Mouse (Mus musculus): ENCODE measurements around the gene Olfr194. TPM values are rescaled to one million over a fixed set of nuclear protein-coding genes. Genes with fewer than 3 reads are reported as not detected.
"Not testable (repeated sequence)": the region's sequence is repeated elsewhere in the genome, so short reads cannot be mapped to it uniquely, and the experiment has no call there.

The Olfr194 gene
- polyA plus RNA-seq (2015; fragmentation: Nextera tagmentation; extraction: Ambion mirVana), result not detected in 2 replicates

DNA sequence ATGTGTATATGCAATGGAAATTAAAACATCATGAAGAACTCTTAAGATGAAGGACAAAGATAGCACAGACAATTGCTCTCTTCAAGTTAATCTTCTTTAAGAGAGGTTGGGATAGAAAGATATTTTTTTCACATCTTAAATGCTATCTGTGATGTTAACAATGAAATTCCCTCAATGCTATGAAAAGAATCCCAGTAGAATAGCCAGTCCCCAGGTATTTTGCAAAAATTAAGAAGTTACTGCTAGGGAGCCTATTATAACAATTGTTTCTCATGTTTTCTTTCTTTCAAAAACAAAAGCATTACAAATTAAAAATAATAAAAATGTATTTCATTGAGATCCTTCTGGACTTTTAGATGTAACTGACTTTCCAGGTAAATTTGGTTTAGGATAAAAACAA is at the start of gene Olfr194:
TSS of gene Olfr194 (minus strand) at position 101 of the 400 bp plus-strand sequence.
- no peaks in the 10 kb centered on the region for H3K27me3 ChIP-seq
- no peaks in the 10 kb centered on the region for H3K4me1 ChIP-seq (replicated peaks)
- H3K36me3 ChIP-seq, result no peaks in the 10 kb centered on the region
- no peak within 1 kb of the TSS for H3K4me2 ChIP-seq (replicated peaks)
- H3K27ac ChIP-seq, result no peak within 1 kb of the TSS
- H3K9me3 ChIP-seq, result no peaks in the 10 kb centered on the region
- no peak within 1 kb of the TSS for H3K4me3 ChIP-seq (replicated peaks)
- no peak for ATAC-seq
- H3K9ac ChIP-seq (replicated peaks), result no peak within 1 kb of the TSS

DNA sequence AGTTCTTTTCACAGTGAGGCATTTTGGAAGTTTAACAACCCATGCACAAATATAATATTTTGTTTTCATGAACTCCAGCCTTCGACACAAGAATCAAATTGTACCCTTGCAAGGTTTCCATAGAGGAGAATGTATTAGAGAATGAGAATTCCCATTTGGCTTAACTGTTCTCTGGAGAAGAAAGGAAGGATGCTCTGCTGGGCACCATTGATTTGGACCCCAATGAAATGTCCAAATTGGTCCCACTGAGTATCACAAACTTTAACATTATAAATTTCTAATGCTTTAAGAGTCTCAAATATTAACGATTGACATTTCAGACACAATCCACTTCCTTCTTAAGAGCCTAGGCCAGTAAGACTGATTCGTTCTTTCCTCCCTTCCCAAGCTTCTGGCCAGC is 49.5 kb upstream of the Olfr194 start, which contains the start of gene Olfr196:
TSS of gene Olfr196 (minus strand) at position 101 of the 400 bp plus-strand sequence.
- 75% methylated on average over 3 of the region's 3 CpGs for WGBS
- H3K9me3 ChIP-seq, result no peaks in the 10 kb centered on the region
- H3K36me3 ChIP-seq, result no peaks in the 10 kb centered on the region
- H3K4me3 ChIP-seq (replicated peaks), result no peak within 1 kb of the TSS
- H3K27ac ChIP-seq, result no peak within 1 kb of the TSS
- no peaks in the 10 kb centered on the region for H3K4me1 ChIP-seq (replicated peaks)
- no peak for ATAC-seq
- no peak within 1 kb of the TSS for H3K9ac ChIP-seq (replicated peaks)
- H3K27me3 ChIP-seq, result no peaks in the 10 kb centered on the region
- H3K4me2 ChIP-seq (replicated peaks), result no peak within 1 kb of the TSS

DNA sequence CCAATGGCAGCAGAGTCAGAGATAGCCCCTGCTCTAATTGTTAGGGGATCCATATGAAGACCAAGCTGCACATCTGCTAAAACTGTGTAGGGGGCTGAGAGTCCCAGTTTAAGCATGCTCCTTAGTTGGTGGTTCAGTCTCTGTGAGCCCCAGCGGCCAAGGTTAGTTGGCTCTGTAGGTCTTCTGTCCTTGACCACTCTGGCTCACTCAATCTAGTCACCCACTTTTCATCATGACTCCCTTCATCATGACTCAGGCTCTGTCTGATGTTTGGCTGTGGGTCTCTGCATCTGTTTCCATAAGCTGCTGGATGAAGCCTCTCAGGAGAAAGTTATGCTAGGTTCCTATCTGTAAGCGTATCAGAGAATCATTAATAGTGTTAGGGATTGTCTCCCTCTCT is 31.1 kb upstream of the Olfr194 start:
- H3K9ac ChIP-seq (replicated peaks), result no peak overlapping the region
- WGBS, result 94% methylated on average over 2 of the region's 2 CpGs
- H3K36me3 ChIP-seq, result no peaks in the 10 kb centered on the region
- H3K4me2 ChIP-seq (replicated peaks), result no peak overlapping the region
- ATAC-seq, result no peak
- no peak overlapping the region for H3K27ac ChIP-seq
- H3K27me3 ChIP-seq, result no peaks in the 10 kb centered on the region
- H3K9me3 ChIP-seq, result no peaks in the 10 kb centered on the region
- H3K4me3 ChIP-seq (replicated peaks), result no peak overlapping the region
- no peaks in the 10 kb centered on the region for H3K4me1 ChIP-seq (replicated peaks)

DNA sequence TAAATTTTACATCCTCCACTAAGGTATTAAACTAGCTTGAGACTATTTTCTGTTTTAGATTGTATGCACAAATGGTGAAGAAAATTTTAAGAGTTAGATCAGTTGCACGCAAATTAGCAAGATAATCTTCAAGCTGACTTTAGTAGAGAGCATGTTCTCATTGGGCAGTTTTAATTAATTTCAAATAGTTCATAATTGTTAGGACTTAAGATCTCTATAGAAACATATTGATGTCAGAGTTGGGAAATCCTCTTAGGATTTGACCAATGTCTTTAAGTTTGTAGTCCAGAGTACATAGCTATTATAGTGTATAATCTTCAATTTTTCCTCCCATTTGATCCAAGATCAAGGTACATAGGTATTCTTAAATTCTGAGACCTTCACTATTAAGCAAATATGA is 25.9 kb upstream of the Olfr194 start, which contains the start of gene Olfr195:
TSS of gene Olfr195 (plus strand) at position 301 of the 400 bp plus-strand sequence.
- no peak for ATAC-seq
- Histone ChIP-seq H3K9me3 (no peaks in the 10 kb centered on the region), H3K9ac (replicated peaks) (no peak within 1 kb of the TSS), H3K4me3 (replicated peaks) (no peak within 1 kb of the TSS), H3K36me3 (no peaks in the 10 kb centered on the region), H3K4me2 (replicated peaks) (no peak within 1 kb of the TSS), H3K27me3 (no peaks in the 10 kb centered on the region), H3K27ac (no peak within 1 kb of the TSS), H3K4me1 (replicated peaks) (no peaks in the 10 kb centered on the region)
- 90% methylated on average over 1 of the region's 1 CpGs for WGBS

DNA sequence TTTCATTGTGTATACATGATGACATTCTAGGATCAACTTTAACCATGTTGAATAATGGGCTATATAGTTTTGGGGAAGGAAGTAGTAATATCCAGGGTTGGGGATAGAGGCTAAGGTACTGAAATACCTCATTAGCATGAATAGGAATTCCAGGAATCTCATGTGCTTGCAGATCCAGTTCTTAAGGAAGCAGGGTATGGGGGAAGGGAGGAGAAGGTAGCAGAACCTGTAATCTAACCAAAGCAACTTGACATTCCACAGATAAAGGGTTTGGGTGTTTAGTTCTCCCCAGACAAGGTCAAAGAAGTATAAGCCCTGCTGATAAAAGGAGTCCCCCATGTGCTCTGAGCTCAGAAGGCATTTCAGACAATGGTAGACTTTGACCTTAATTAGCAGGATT is 20.2 kb upstream of the Olfr194 start:
- Histone ChIP-seq H3K4me1 (replicated peaks) (no peaks in the 10 kb centered on the region), H3K36me3 (no peaks in the 10 kb centered on the region), H3K27me3 (no peaks in the 10 kb centered on the region), H3K4me3 (replicated peaks) (no peak overlapping the region), H3K9ac (replicated peaks) (no peak overlapping the region), H3K4me2 (replicated peaks) (no peak overlapping the region), H3K27ac (no peak overlapping the region), H3K9me3 (no peaks in the 10 kb centered on the region)
- ATAC-seq, result no peak

DNA sequence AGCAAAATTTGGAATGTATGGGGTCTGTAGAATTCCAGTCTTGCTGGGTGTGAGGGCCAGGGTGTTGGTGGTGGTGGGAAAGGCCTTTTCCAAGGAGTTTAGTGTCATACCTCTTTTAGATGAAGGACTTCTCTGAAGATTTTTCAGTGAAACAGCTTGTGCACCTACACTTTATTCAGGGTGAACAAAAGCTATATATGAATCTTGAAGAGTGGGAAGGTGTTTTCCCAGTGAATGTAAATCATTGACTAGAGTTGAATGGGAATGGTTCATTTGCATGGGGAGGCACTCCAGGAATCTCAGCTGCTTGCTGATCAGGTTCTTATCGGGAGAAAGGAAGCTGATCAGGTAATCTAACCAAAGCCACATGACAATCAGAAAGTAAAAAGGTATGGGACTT is 9.9 kb upstream of the Olfr194 start:
- no peaks in the 10 kb centered on the region for H3K4me1 ChIP-seq (replicated peaks)
- H3K4me3 ChIP-seq (replicated peaks), result no peak overlapping the region
- WGBS, result 97% methylated on average over 1 of the region's 1 CpGs
- no peak overlapping the region for H3K4me2 ChIP-seq (replicated peaks)
- ATAC-seq, result no peak
- no peaks in the 10 kb centered on the region for H3K36me3 ChIP-seq
- no peak overlapping the region for H3K9ac ChIP-seq (replicated peaks)
- no peak overlapping the region for H3K27ac ChIP-seq
- H3K27me3 ChIP-seq, result no peaks in the 10 kb centered on the region
- H3K9me3 ChIP-seq, result no peaks in the 10 kb centered on the region

DNA sequence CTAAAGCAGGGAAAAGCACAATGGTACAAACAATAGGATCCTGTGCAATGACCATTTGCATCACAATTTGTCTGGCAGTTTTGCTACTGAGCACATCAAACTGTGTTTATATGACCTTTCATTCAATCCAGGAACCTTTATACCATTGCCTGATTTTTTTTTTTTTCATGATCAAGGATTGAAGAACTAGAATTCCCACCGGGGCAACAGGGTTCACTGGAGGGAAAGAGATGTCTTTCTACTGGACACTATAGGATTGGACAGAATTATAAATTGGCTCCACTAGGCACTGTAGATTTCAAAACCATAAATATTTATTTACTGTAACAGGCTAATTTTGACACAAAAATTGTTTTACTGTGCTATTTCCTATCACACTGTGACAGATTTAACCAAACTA is 9.1 kb downstream of the Olfr194 start, which contains the start of gene Olfr193:
TSS of gene Olfr193 (minus strand) at position 101 of the 400 bp plus-strand sequence.
- Histone ChIP-seq H3K4me2 (replicated peaks) (no peak within 1 kb of the TSS), H3K9me3 (no peaks in the 10 kb centered on the region), H3K4me1 (replicated peaks) (no peaks in the 10 kb centered on the region), H3K36me3 (no peaks in the 10 kb centered on the region), H3K4me3 (replicated peaks) (no peak within 1 kb of the TSS), H3K27me3 (no peaks in the 10 kb centered on the region), H3K9ac (replicated peaks) (no peak within 1 kb of the TSS), H3K27ac (no peak within 1 kb of the TSS)
- ATAC-seq, result no peak
- WGBS, result 69% methylated on average over 1 of the region's 1 CpGs

DNA sequence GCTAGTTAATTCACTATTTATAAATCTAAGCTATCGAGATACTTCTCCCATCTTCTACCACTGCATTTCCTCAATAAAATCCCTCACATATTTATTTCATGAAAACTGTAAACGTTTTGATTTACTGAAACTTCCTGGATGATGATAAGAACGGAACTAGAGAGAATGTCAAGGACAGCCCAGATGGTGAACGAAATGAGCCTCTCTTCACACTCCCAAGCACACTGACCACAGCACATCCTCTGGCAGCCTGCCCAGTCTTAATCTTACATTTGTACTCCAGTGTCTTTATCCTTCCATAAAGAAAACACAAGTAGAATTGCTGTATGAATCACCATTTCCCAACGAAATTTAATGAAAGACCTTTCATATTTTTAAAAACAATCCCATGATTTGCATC is 12.3 kb downstream of the Olfr194 start:
- not testable (repeated sequence) for ATAC-seq

DNA sequence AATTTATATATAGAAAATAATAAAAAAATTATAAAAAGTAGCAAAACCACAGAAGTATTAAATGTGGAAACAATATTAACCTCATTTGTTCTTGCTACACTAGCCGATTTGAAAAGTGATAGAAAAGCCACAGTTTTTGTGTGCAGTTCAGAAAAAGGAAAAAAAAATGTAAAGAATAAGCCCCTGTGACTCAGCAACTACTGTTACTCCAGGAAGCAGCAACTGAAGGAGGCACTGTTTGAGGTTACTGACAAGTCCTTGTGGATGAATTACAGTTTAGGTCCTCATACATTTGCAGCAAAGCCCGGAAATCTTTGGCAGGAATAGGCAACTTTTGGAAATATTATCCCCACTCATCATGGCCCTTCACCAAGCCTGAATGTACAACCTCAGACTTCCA is 15.6 kb downstream of the Olfr194 start:
- Histone ChIP-seq H3K4me1 (replicated peaks) (no peaks in the 10 kb centered on the region), H3K36me3 (no peaks in the 10 kb centered on the region), H3K4me3 (replicated peaks) (no peak overlapping the region), H3K4me2 (replicated peaks) (no peak overlapping the region), H3K9me3 (no peaks in the 10 kb centered on the region), H3K27me3 (no peaks in the 10 kb centered on the region), H3K27ac (no peak overlapping the region), H3K9ac (replicated peaks) (no peak overlapping the region)
- WGBS, result 88% methylated on average over 2 of the region's 2 CpGs
- ATAC-seq, result no peak

More for the DNA sequence above, 12.3 kb downstream of the Olfr194 start:
- H3K36me3 ChIP-seq; H3K4me2 ChIP-seq (replicated peaks); H3K9me3 ChIP-seq; H3K27me3 ChIP-seq; H3K4me3 ChIP-seq (replicated peaks); H3K4me1 ChIP-seq (replicated peaks); H3K9ac ChIP-seq (replicated peaks); H3K27ac ChIP-seq: not testable (repeated sequence)
- 72% methylated on average over 5 of the region's 5 CpGs for WGBS

DNA sequence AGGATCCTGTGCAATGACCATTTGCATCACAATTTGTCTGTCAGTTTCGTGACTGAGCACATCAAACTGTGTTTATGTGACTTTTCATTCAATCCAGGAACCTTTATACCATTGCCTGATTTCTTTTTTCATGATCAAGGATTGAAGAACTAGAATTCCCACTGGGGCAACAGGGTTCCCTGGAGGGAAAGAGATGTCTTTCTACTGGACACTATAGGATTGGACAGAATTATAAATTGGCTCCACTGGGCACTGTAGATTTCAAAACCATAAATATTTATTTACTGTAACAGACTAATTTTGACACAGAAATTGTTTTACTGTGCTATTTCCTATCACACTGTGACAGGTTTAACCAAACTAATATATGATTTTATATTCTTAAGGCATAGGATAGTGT is 31.1 kb downstream of the Olfr194 start, which contains the start of gene Olfr191:
TSS of gene Olfr191 (minus strand) at position 101 of the 400 bp plus-strand sequence.
- not testable (repeated sequence) for H3K27ac ChIP-seq; H3K27me3 ChIP-seq; H3K36me3 ChIP-seq; H3K4me3 ChIP-seq (replicated peaks); H3K9me3 ChIP-seq; ATAC-seq; H3K4me2 ChIP-seq (replicated peaks); H3K4me1 ChIP-seq (replicated peaks); H3K9ac ChIP-seq (replicated peaks)
- 34% methylated on average over 1 of the region's 1 CpGs for WGBS

DNA sequence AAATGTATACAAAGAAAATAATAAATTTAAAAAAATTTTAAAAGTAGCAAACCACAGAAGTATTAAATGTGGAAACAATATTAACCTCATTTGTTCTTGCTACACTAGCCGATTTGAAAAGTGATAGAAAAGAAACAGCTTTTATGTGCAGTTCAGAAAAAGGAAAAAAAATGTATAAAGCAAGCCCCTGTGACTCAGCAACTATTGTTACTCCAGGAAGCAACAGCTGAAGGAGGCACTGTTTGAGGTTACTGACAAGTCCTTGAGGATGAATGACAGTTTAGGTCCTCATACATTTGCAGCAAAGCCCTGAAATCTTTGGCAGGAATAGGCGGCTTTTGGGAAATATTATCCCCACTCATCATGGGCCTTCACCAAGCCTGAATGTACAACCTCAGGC is 39.8 kb downstream of the Olfr194 start:
- not testable (repeated sequence) for H3K4me1 ChIP-seq (replicated peaks); H3K4me2 ChIP-seq (replicated peaks); H3K9ac ChIP-seq (replicated peaks); ATAC-seq; H3K9me3 ChIP-seq; H3K27me3 ChIP-seq; H3K4me3 ChIP-seq (replicated peaks); H3K27ac ChIP-seq; H3K36me3 ChIP-seq
- WGBS, result 79% methylated on average over 2 of the region's 2 CpGs

DNA sequence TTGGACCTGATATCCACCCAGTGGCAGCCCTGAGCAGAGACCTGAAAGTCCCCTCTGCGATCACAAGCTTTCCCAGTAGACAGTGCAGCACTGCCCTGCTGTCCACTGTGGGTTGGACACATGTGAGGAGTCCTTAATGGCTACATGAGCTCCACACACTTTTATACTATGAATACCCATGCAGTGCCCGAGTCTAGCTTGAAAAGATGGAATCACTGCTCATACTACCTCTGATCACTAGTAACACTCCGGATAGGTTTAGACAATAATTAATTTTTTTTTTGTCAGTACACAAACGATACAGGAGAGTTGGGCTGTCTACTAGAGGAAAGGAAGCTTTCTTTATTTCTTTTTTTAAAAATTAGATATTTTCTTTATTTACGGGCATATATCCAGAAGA is 43.0 kb downstream of the Olfr194 start, which contains the start of gene Olfr190:
TSS of gene Olfr190 (minus strand) at position 101 of the 400 bp plus-strand sequence.
- Histone ChIP-seq H3K27me3 (no peaks in the 10 kb centered on the region), H3K4me1 (replicated peaks) (no peaks in the 10 kb centered on the region), H3K27ac (no peak within 1 kb of the TSS), H3K9ac (replicated peaks) (no peak within 1 kb of the TSS), H3K9me3 (no peaks in the 10 kb centered on the region), H3K36me3 (no peaks in the 10 kb centered on the region), H3K4me3 (replicated peaks) (no peak within 1 kb of the TSS), H3K4me2 (replicated peaks) (no peak within 1 kb of the TSS)
- WGBS, result 91% methylated on average over 5 of the region's 5 CpGs
- no peak for ATAC-seq

DNA sequence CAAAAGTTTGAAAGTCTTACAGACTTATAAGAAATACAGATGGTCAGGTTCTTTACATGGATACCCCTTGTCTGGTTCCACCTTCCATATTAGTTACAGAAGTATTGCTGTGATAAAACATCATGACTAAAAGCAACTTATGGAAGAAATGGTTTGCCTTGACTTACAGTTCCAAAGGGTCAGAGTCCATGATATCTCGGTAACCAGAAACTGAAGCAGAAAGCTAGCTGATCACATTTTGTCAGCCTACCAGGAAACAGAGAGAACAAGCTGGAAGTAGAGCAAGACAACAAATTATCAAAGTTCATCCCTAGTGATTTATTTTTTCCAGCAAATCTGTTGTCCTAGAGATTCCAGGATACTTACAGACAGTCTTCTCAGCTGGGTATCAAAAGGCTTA is 47.3 kb downstream of the Olfr194 start:
- no peak for ATAC-seq
- Histone ChIP-seq H3K27me3 (no peaks in the 10 kb centered on the region), H3K27ac (no peak overlapping the region), H3K4me1 (replicated peaks) (no peaks in the 10 kb centered on the region), H3K9ac (replicated peaks) (no peak overlapping the region), H3K4me3 (replicated peaks) (no peak overlapping the region), H3K4me2 (replicated peaks) (no peak overlapping the region), H3K9me3 (no peaks in the 10 kb centered on the region), H3K36me3 (no peaks in the 10 kb centered on the region)
- WGBS, result 97% methylated on average over 1 of the region's 1 CpGs

Measured in midbrain, embryonic 13.5 days (tissue).